Mouse (Mus musculus) CH12.LX (cell line): ENCODE results near the gene Fam222a. TPM values are rescaled to one million over a fixed set of nuclear protein-coding genes. Genes with fewer than 3 reads are reported as not detected.

Experiments
- DNase-seq: peaks from one replicate; pipeline ENCODE4 v3.0.0-alpha.2; 2013; ENCODE audit errors: extremely low read depth
- H3K27ac ChIP-seq: 2 replicates; pipeline ENCODE4 v1.5.1; 2012; ENCODE audit warnings: low read depth, mild to moderate bottlenecking, control low read depth, moderate library complexity; ENCODE audit not compliant: insufficient read depth
- H3K27me3 ChIP-seq: replicated peaks from 2 replicates; pipeline ENCODE3; 2012; ENCODE audit warnings: inconsistent platforms
- H3K36me3 ChIP-seq, 2 experiments: replicated peaks in 1 of 2; 2 replicates each; pipeline versions ENCODE3 to v1.6.1; 2012; ENCODE audit warnings: inconsistent platforms in 1 of 2, low read length in 1 of 2, mild to moderate bottlenecking in 1 of 2, mixed read lengths in 1 of 2, moderate library complexity in 1 of 2; ENCODE audit not compliant: control insufficient read depth in 1 of 2, insufficient read depth in 1 of 2
- H3K4me1 ChIP-seq, 2 experiments: 2 replicates each; pipeline ENCODE4 v1.6.1; 2012; ENCODE audit warnings: inconsistent platforms in 1 of 2, moderate library complexity in 1 of 2; ENCODE audit not compliant: insufficient read depth in 2 of 2, control insufficient read depth in 1 of 2
- H3K4me2 ChIP-seq: 2 replicates; pipeline ENCODE4 v1.6.1; 2012; ENCODE audit warnings: low read depth, mild to moderate bottlenecking, control low read depth; ENCODE audit not compliant: poor library complexity, insufficient read depth, severe bottlenecking
- H3K4me3 ChIP-seq, 3 experiments: fragments of 150-350 bp in 1 of 3; sonication (generic) in 1 of 3; replicated peaks in 1 of 3; 2 replicates each; pipeline versions ENCODE3 to v1.5.1; 2011 to 2012; ENCODE audit warnings: low read depth in 2 of 3, low read length in 2 of 3, mild to moderate bottlenecking in 2 of 3, moderate library complexity in 2 of 3, control low read depth in 1 of 3, improper control_type of control experiment in 1 of 3, inconsistent platforms in 1 of 3, mixed read lengths in 1 of 3; ENCODE audit not compliant: poor library complexity in 1 of 3
- H3K79me2 ChIP-seq: replicated peaks from 2 replicates; pipeline ENCODE4 v1.6.1; 2012; ENCODE audit warnings: mild to moderate bottlenecking, moderate library complexity; ENCODE audit not compliant: control insufficient read depth, poor library complexity, insufficient read depth, severe bottlenecking; ENCODE audit errors: extremely low read depth
- H3K9ac ChIP-seq: 2 replicates; pipeline ENCODE4 v1.6.1; 2012; ENCODE audit warnings: low read depth, mild to moderate bottlenecking, control low read depth, moderate library complexity; ENCODE audit not compliant: insufficient read depth
- H3K9me3 ChIP-seq: replicated peaks from 2 replicates; pipeline ENCODE3; 2012; ENCODE audit warnings: low read length, inconsistent platforms, mixed read lengths
- BHLHE40 ChIP-seq: IDR thresholded peaks from 2 replicates; pipeline ENCODE4 v1.6.1; 2011; ENCODE audit warnings: mild to moderate bottlenecking, low read depth, low read length, improper control_type of control experiment
- CHD1 ChIP-seq: IDR thresholded peaks from 2 replicates; pipeline ENCODE4 v1.6.1; 2012; ENCODE audit warnings: low read depth, low read length, improper control_type of control experiment, inconsistent platforms
- CHD2 ChIP-seq: IDR thresholded peaks from 2 replicates; pipeline ENCODE4 v1.6.1; 2011; ENCODE audit warnings: low read length, improper control_type of control experiment
- CTCF ChIP-seq, 2 experiments: IDR thresholded peaks in 1 of 2; conservative IDR thresholded peaks in 1 of 2; 2 replicates each; pipeline ENCODE4 v1.5.1; 2011 to 2012; ENCODE audit warnings: low read depth in 2 of 2, low read length in 2 of 2, improper control_type of control experiment in 1 of 2, inconsistent platforms in 1 of 2, mild to moderate bottlenecking in 1 of 2, moderate library complexity in 1 of 2
- E2F4 ChIP-seq: IDR thresholded peaks from 2 replicates; pipeline ENCODE4 v1.6.1; 2011; ENCODE audit warnings: low read depth, low read length, improper control_type of control experiment; ENCODE audit not compliant: insufficient replicate concordance
- ELF1 ChIP-seq: IDR thresholded peaks from 2 replicates; pipeline ENCODE4 v1.6.1; 2014; ENCODE audit warnings: low read depth, mild to moderate bottlenecking, inconsistent platforms, low read length, improper control_type of control experiment
- EP300 ChIP-seq: IDR thresholded peaks from 2 replicates; pipeline ENCODE4 v1.6.1; 2011; ENCODE audit warnings: low read length, improper control_type of control experiment
- ETS1 ChIP-seq: conservative IDR thresholded peaks from 2 replicates; pipeline ENCODE4 v1.6.1; 2012; ENCODE audit warnings: low read depth, mild to moderate bottlenecking, inconsistent platforms, low read length, improper control_type of control experiment, moderate library complexity
- GABPA ChIP-seq: IDR thresholded peaks from 2 replicates; pipeline ENCODE4 v1.6.1; 2012; ENCODE audit warnings: low read depth, low read length, improper control_type of control experiment, inconsistent platforms; ENCODE audit not compliant: insufficient replicate concordance
- HCFC1 ChIP-seq: IDR thresholded peaks from 2 replicates; pipeline ENCODE4 v1.6.1; 2012; ENCODE audit warnings: low read depth, mild to moderate bottlenecking, inconsistent platforms, low read length, improper control_type of control experiment
- IRF4 ChIP-seq: IDR thresholded peaks from 2 replicates; pipeline ENCODE4 v1.6.1; 2014; ENCODE audit warnings: low read depth, mild to moderate bottlenecking, inconsistent platforms, low read length, improper control_type of control experiment
- JUN ChIP-seq: IDR thresholded peaks from 2 replicates; pipeline ENCODE4 v1.6.1; 2011; ENCODE audit warnings: low read depth, mild to moderate bottlenecking, low read length, improper control_type of control experiment, moderate library complexity; ENCODE audit not compliant: insufficient read depth
- JUND ChIP-seq: conservative IDR thresholded peaks from 2 replicates; pipeline ENCODE4 v1.6.1; 2011; ENCODE audit warnings: low read depth, low read length, improper control_type of control experiment
- KAT2A ChIP-seq: IDR thresholded peaks from 2 replicates; pipeline ENCODE4 v1.6.1; 2012; ENCODE audit warnings: low read length, improper control_type of control experiment, inconsistent platforms; ENCODE audit not compliant: insufficient replicate concordance
- MAFK ChIP-seq: IDR thresholded peaks from 2 replicates; pipeline ENCODE4 v1.6.1; 2011; ENCODE audit warnings: low read length, improper control_type of control experiment; ENCODE audit not compliant: insufficient replicate concordance
- MAX ChIP-seq: IDR thresholded peaks from 2 replicates; pipeline ENCODE4 v1.6.1; 2011; ENCODE audit warnings: low read length, improper control_type of control experiment
- MAZ ChIP-seq: IDR thresholded peaks from 2 replicates; pipeline ENCODE4 v1.6.1; 2012; ENCODE audit warnings: low read depth, mild to moderate bottlenecking, inconsistent platforms, low read length, improper control_type of control experiment, moderate library complexity
- MEF2A ChIP-seq: IDR thresholded peaks from 2 replicates; pipeline ENCODE4 v1.6.1; 2014; ENCODE audit warnings: low read depth, mild to moderate bottlenecking, inconsistent platforms, low read length, improper control_type of control experiment, borderline replicate concordance
- MXI1 ChIP-seq: IDR thresholded peaks from 2 replicates; pipeline ENCODE4 v1.6.1; 2011; ENCODE audit warnings: mild to moderate bottlenecking, low read depth, low read length, improper control_type of control experiment
- MYC ChIP-seq: IDR thresholded peaks from 2 replicates; pipeline ENCODE4 v1.6.1; 2011; ENCODE audit warnings: low read depth, mild to moderate bottlenecking, improper control_type of control experiment, low read length
- NELFE ChIP-seq: IDR thresholded peaks from 2 replicates; pipeline ENCODE4 v1.6.1; 2011; ENCODE audit warnings: low read depth, low read length, improper control_type of control experiment
- NRF1 ChIP-seq: IDR thresholded peaks from 2 replicates; pipeline ENCODE4 v1.6.1; 2014; ENCODE audit warnings: low read depth, mild to moderate bottlenecking, inconsistent platforms, low read length, improper control_type of control experiment, moderate library complexity
- PAX5 ChIP-seq: IDR thresholded peaks from 2 replicates; pipeline ENCODE4 v1.6.1; 2012; ENCODE audit warnings: low read length, inconsistent platforms, mixed read lengths
- POLR2A ChIP-seq: IDR thresholded peaks from 2 replicates; pipeline ENCODE4 v1.6.1; 2011; ENCODE audit warnings: low read depth, mild to moderate bottlenecking, improper control_type of control experiment, low read length
- POLR2AphosphoS2 ChIP-seq: IDR thresholded peaks from 2 replicates; pipeline ENCODE4 v1.6.1; 2011; ENCODE audit warnings: low read depth, low read length, improper control_type of control experiment
- RAD21 ChIP-seq: IDR thresholded peaks from 2 replicates; pipeline ENCODE4 v1.6.1; 2011; ENCODE audit warnings: low read depth, mild to moderate bottlenecking, low read length, improper control_type of control experiment, moderate library complexity
- RCOR1 ChIP-seq: conservative IDR thresholded peaks from 2 replicates; pipeline ENCODE4 v1.6.1; 2012; ENCODE audit warnings: low read depth, mild to moderate bottlenecking, inconsistent platforms, low read length, improper control_type of control experiment
- SIN3A ChIP-seq: IDR thresholded peaks from 2 replicates; pipeline ENCODE4 v1.6.1; 2012; ENCODE audit warnings: low read length, improper control_type of control experiment, inconsistent platforms
- SMC3 ChIP-seq: IDR thresholded peaks from 2 replicates; pipeline ENCODE4 v1.6.1; 2011; ENCODE audit warnings: low read depth, low read length, improper control_type of control experiment
- TBP ChIP-seq: conservative IDR thresholded peaks from 2 replicates; pipeline ENCODE4 v1.6.1; 2011; ENCODE audit warnings: low read depth, low read length, improper control_type of control experiment
- TCF12 ChIP-seq: IDR thresholded peaks from 2 replicates; pipeline ENCODE4 v1.6.1; 2014; ENCODE audit warnings: low read depth, mild to moderate bottlenecking, inconsistent platforms, low read length, improper control_type of control experiment
- UBTF ChIP-seq: IDR thresholded peaks from 2 replicates; pipeline ENCODE4 v1.6.1; 2012; ENCODE audit warnings: low read depth, mild to moderate bottlenecking, inconsistent platforms, low read length, improper control_type of control experiment, moderate library complexity
- ZC3H11A ChIP-seq: IDR thresholded peaks from 2 replicates; pipeline ENCODE4 v1.6.1; 2012; ENCODE audit warnings: low read depth, mild to moderate bottlenecking, inconsistent platforms, low read length, improper control_type of control experiment
- ZMIZ1 ChIP-seq: IDR thresholded peaks from 2 replicates; pipeline ENCODE4 v1.6.1; 2012; ENCODE audit warnings: low read depth, mild to moderate bottlenecking, inconsistent platforms, low read length, improper control_type of control experiment
- ZNF384 ChIP-seq: IDR thresholded peaks from 2 replicates; pipeline ENCODE4 v1.6.1; 2012; ENCODE audit warnings: low read depth, low read length, improper control_type of control experiment, inconsistent platforms
- dilution Hi-C: fragments of 300-500 bp; cut with MboI; formaldehyde crosslinking; loops from 2 replicates; pipeline ENCODE4 v1.14.3; 2020; ENCODE audit warnings: low sequenced_read_pairs; ENCODE audit not compliant: extremely low pct_unique_long_range_greater_than_20kb, extremely low pct_ligation_motif_present
- in situ Hi-C: fragments of 300-500 bp; cut with MboI; formaldehyde crosslinking; loops from 3 replicates; pipeline ENCODE4 v1.14.3; 2019; ENCODE audit warnings: low sequenced_read_pairs, low pct_ligation_motif_present, low pct_unique_long_range_greater_than_20kb, mixed read lengths
- polyA plus RNA-seq: library from polyadenylated mRNA; unstranded; fragments of >175 nt; gene quantifications from 2 replicates; pipeline ENCODE4 v1.2.1, GENCODE M21; 2012; ENCODE audit warnings: low read depth; ENCODE audit not compliant: insufficient read length
- total RNA-seq, 2 experiments: library from RNA; depleted of rRNA; stranded (reverse); fragments of 300-350 nt in 1 of 2; fragments of >200 nt in 1 of 2; gene quantifications; 2 replicates each; pipeline ENCODE4 v1.2.3; 2012 to 2014

Fam222a gene
- total and polyA plus RNA-seq, 3 experiments, result 0.13 TPM; not detected in 2

DNA sequence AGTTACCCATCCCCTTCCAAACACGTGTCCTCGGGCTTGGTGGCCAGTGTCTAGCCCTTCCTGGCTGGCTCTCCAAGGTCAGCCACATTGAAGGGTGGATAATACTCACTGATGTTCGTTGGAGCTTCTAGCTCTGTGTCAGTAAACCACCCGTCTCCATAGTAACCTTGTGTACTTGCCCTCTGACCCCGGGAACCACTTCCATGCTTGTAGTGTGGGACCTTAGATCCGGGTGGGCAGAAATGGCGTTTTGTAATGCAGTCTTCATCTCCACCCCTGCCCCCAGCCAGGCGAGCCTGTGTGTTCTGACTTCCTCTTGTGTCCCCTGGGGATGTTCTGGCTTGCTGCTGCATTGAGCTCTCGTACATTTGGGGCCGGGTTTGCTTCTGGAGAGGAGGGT is 28.8 kb downstream of the Fam222a start:
- Histone ChIP-seq H3K27ac (no peak overlapping the region), H3K4me2 (peak overlapping the region; percentile 13; the same call in 1 of the 2 replicates), H3K27me3 (peaks cover 5% of the 10 kb centered on the region), H3K36me3 (no peaks in the 10 kb centered on the region), H3K4me1 (peaks cover 24 to 54% of the 10 kb centered on the region in 2 experiments), H3K4me3 (peak overlapping the region; percentile 8 to 47 (median 9)), H3K9ac (no peak overlapping the region), H3K9me3 (no peaks in the 10 kb centered on the region), H3K79me2 (no peaks in the 10 kb centered on the region)
- peak; percentile 88 for DNase-seq
- TF ChIP-seq JUN, result no peak
- TF ChIP-seq TCF12, result 0 out of 2 replicates have a peak, but pooled peaks have one; percentile 26
- no peak; the same call in 1 of the 2 replicates for TF ChIP-seq POLR2A
- TF ChIP-seq IRF4, result 0 out of 2 replicates have a peak, but pooled peaks have one; percentile 14
- no peak for TF ChIP-seq KAT2A
- no peak for TF ChIP-seq RAD21
- TF ChIP-seq ETS1, result 0 out of 2 replicates have a peak, but pooled peaks have one; percentile 13
- no peak for TF ChIP-seq POLR2AphosphoS2
- TF ChIP-seq GABPA, result no peak
- no peak for TF ChIP-seq MXI1
- no peak for TF ChIP-seq CHD1
- TF ChIP-seq CHD2, result peak; percentile 51; the same call in 1 of the 2 replicates
- TF ChIP-seq HCFC1, result peak; percentile 51
- no peak for TF ChIP-seq UBTF
- TF ChIP-seq PAX5, result no peak
- no peak for TF ChIP-seq MAFK
- TF ChIP-seq SIN3A, result no peak
- no peak for TF ChIP-seq E2F4
- no peak; the same call in 1 of the 2 replicates for TF ChIP-seq EP300
- no peak for TF ChIP-seq RCOR1
- TF ChIP-seq ZC3H11A, result no peak
- TF ChIP-seq MYC, result no peak
- TF ChIP-seq MAX, result peak; percentile 35; the same call in 1 of the 2 replicates
- no peak for TF ChIP-seq JUND
- 0 out of 2 replicates have a peak, but pooled peaks have one; percentile 15 for TF ChIP-seq ELF1
- TF ChIP-seq SMC3, result no peak
- TF ChIP-seq MEF2A, result no peak
- no peak for TF ChIP-seq MAZ
- no peak for TF ChIP-seq ZNF384
- no peak for TF ChIP-seq BHLHE40
- no peak for TF ChIP-seq ZMIZ1
- 0 out of 4 replicates have a peak, but pooled peaks of 1 of the 2 experiments have one; percentile 2 for TF ChIP-seq CTCF (conservative IDR thresholded peaks at IDR 0.05 in 1 of 2, IDR thresholded peaks at IDR 0.05 in 1 of 2; ENCODE audit: low read depth in 2 of 2, low read length in 2 of 2)
- TF ChIP-seq NELFE, result no peak
- TF ChIP-seq TBP, result no peak
- 0 out of 2 replicates have a peak, but pooled peaks have one; percentile 18 for TF ChIP-seq NRF1
- dilution Hi-C loops, result no loop called here
- in situ Hi-C loops, result no loop called here
